Mouse (Mus musculus) thymus, adult 2 months (tissue): Measurements from ENCODE around the gene Ddx46.

ENCODE experiments used
- CTCF ChIP-seq: fragments of 200-500 bp; IDR thresholded peaks from 2 replicates; pipeline ENCODE4 v1.5.1; 2012; ENCODE audit warnings: mild to moderate bottlenecking, control low read depth, low read length, moderate library complexity, borderline replicate concordance; ENCODE audit not compliant: control insufficient read depth, poor library complexity, insufficient read depth; ENCODE audit errors: extremely low read depth
- POLR2A ChIP-seq: fragments of 200-500 bp; IDR thresholded peaks from 2 replicates; pipeline ENCODE4 v1.6.1; 2012; ENCODE audit warnings: mild to moderate bottlenecking, low read length, control low read depth, moderate library complexity; ENCODE audit not compliant: control insufficient read depth, poor library complexity, insufficient read depth; ENCODE audit errors: extremely low read depth

DNA sequence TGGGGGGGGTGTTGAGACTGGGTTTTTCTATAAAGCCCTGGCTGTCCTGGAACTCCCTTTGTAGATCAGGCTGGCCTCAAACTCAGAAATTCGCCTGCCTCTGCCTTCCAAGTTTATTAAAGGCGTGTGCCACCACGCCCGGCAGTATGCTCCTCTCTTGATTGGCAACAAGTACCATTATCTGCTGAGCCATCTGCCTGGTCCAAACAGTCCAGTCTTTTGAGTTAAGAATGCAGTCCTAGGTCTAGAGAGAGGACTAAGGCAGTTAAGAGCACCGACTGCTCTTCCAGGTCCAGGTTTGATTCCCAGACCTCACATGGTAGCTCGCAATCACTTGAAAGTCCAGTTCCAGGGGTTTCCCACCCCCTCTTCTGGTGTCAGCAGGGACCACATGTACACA lies 16.2 kb downstream of the Ddx46 start:
- TF ChIP-seq POLR2A (no peak), CTCF (no peak)
